Mouse (Mus musculus): Measurements from ENCODE around the gene Tbcb. TPM values are rescaled to one million over a fixed set of nuclear protein-coding genes. Genes with fewer than 3 reads are reported as not detected.

Tbcb gene
- 278 and 293 TPM in 2 replicates for polyA plus RNA-seq (2014; fragmentation: Nextera tagmentation; extraction: Ambion mirVana)

- Histone ChIP-seq H3K4me2 (replicated peaks; ENCODE audit: low read depth, low read length) (peak within 1 kb of the TSS; percentile 68), H3K4me1 (replicated peaks; ENCODE audit: control insufficient read depth, insufficient read depth, low read length) (peaks cover 5% of the 10 kb centered on the region), H3K27me3 (ENCODE audit: control insufficient read depth, insufficient read depth, low read length) (no peaks in the 10 kb centered on the region), H3K36me3 (ENCODE audit: control insufficient read depth, insufficient read depth, low read length) (no peaks in the 10 kb centered on the region), H3K4me3 (ENCODE audit: low read depth, low read length) (peak within 1 kb of the TSS; percentile 80), H3K9ac (ENCODE audit: low read depth, low read length) (peak within 1 kb of the TSS; percentile 59), H3K27ac (ENCODE audit: low read depth, low read length) (peak within 1 kb of the TSS; percentile 87), H3K9me3 (ENCODE audit: control insufficient read depth, low read length) (no peaks in the 10 kb centered on the region)
- DNase-seq (ENCODE audit: low spot score) (peak; percentile 96), ATAC-seq (ENCODE audit: low FRiP score) (peak; percentile 93)
- under 1% methylated on average over 67 of the region's 67 CpGs for WGBS
Measured at GRCm38 (mm10) chr7:30231669-30232454, at the start of gene Tbcb, which contains the start of gene Polr2i. Gene Tbcb (minus strand): TSS chr7:30232272. Gene Polr2i (plus strand): TSS chr7:30231948.

GRCm38 (mm10) chr7:30281522-30281921 is 49.5 kb upstream of the Tbcb start:
- H3K4me2 ChIP-seq (replicated peaks; ENCODE audit: low read depth, low read length): peak overlapping the region; percentile 79; the same call in 1 of the 2 replicates
- DNase-seq (ENCODE audit: low spot score): no peak
- no peak overlapping the region for H3K4me3 ChIP-seq (ENCODE audit: low read depth, low read length)
- no peaks in the 10 kb centered on the region for H3K36me3 ChIP-seq (ENCODE audit: control insufficient read depth, insufficient read depth, low read length)
- WGBS: 87% methylated on average over 4 of the region's 4 CpGs
- no peaks in the 10 kb centered on the region for H3K4me1 ChIP-seq (replicated peaks; ENCODE audit: control insufficient read depth, insufficient read depth, low read length)
- H3K9me3 ChIP-seq (ENCODE audit: control insufficient read depth, low read length): no peaks in the 10 kb centered on the region
- no peaks in the 10 kb centered on the region for H3K27me3 ChIP-seq (ENCODE audit: control insufficient read depth, insufficient read depth, low read length)
- no peak for ATAC-seq (ENCODE audit: low FRiP score)
- H3K27ac ChIP-seq (ENCODE audit: low read depth, low read length): no peak overlapping the region
- H3K9ac ChIP-seq (ENCODE audit: low read depth, low read length): no peak overlapping the region

- WGBS: under 1% methylated on average over 20 of the region's 20 CpGs
- H3K4me2 ChIP-seq (replicated peaks; ENCODE audit: low read depth, low read length): peak overlapping the region; percentile 79
- H3K9me3 ChIP-seq (ENCODE audit: control insufficient read depth, low read length): no peaks in the 10 kb centered on the region
- H3K9ac ChIP-seq (ENCODE audit: low read depth, low read length): peak overlapping the region; percentile 59
- ATAC-seq (ENCODE audit: low FRiP score) (peak; percentile 87), DNase-seq (ENCODE audit: low spot score) (peak; percentile 89)
- peak overlapping the region; percentile 67 for H3K4me3 ChIP-seq (ENCODE audit: low read depth, low read length)
- no peaks in the 10 kb centered on the region for H3K27me3 ChIP-seq (ENCODE audit: control insufficient read depth, insufficient read depth, low read length)
- H3K27ac ChIP-seq (ENCODE audit: low read depth, low read length): peak overlapping the region; percentile 84
- H3K36me3 ChIP-seq (ENCODE audit: control insufficient read depth, insufficient read depth, low read length): no peaks in the 10 kb centered on the region
- no peaks in the 10 kb centered on the region for H3K4me1 ChIP-seq (replicated peaks; ENCODE audit: control insufficient read depth, insufficient read depth, low read length)
Measured at GRCm38 (mm10) chr7:30280670-30281138, 48.6 kb upstream of the Tbcb start.

- H3K9me3 ChIP-seq (ENCODE audit: control insufficient read depth, low read length): no peaks in the 10 kb centered on the region
- H3K4me2 ChIP-seq (replicated peaks; ENCODE audit: low read depth, low read length): peak within 1 kb of the TSS; percentile 79
- peak within 1 kb of the TSS; percentile 59 for H3K9ac ChIP-seq (ENCODE audit: low read depth, low read length)
- WGBS: under 1% methylated on average over 49 of the region's 49 CpGs
- no peaks in the 10 kb centered on the region for H3K27me3 ChIP-seq (ENCODE audit: control insufficient read depth, insufficient read depth, low read length)
- H3K4me1 ChIP-seq (replicated peaks; ENCODE audit: control insufficient read depth, insufficient read depth, low read length): no peaks in the 10 kb centered on the region
- DNase-seq (ENCODE audit: low spot score) (peak; percentile 94), ATAC-seq (ENCODE audit: low FRiP score) (peak; percentile 98)
- no peaks in the 10 kb centered on the region for H3K36me3 ChIP-seq (ENCODE audit: control insufficient read depth, insufficient read depth, low read length)
- peak within 1 kb of the TSS; percentile 67 for H3K4me3 ChIP-seq (ENCODE audit: low read depth, low read length)
- peak within 1 kb of the TSS; percentile 84 for H3K27ac ChIP-seq (ENCODE audit: low read depth, low read length)
Measured at GRCm38 (mm10) chr7:30279951-30280669, 48.0 kb upstream of the Tbcb start, which contains the start of the genes Thap8 and Wdr62. Gene Thap8 (plus strand): TSS chr7:30280094. Gene Wdr62 (minus strand): TSS chr7:30280419.

- 0% methylated on average over 6 of the region's 6 CpGs for WGBS
- H3K4me1 ChIP-seq (replicated peaks; ENCODE audit: control insufficient read depth, insufficient read depth, low read length): no peaks in the 10 kb centered on the region
- no peaks in the 10 kb centered on the region for H3K36me3 ChIP-seq (ENCODE audit: control insufficient read depth, insufficient read depth, low read length)
- DNase-seq (ENCODE audit: low spot score): no peak
- peak overlapping the region; percentile 79 for H3K4me2 ChIP-seq (replicated peaks; ENCODE audit: low read depth, low read length)
- peak; percentile 17; the same call in 1 of the 2 replicates for ATAC-seq (ENCODE audit: low FRiP score)
- H3K27ac ChIP-seq (ENCODE audit: low read depth, low read length): peak overlapping the region; percentile 84; the same call in 1 of the 2 replicates
- H3K27me3 ChIP-seq (ENCODE audit: control insufficient read depth, insufficient read depth, low read length): no peaks in the 10 kb centered on the region
- peak overlapping the region; percentile 67 for H3K4me3 ChIP-seq (ENCODE audit: low read depth, low read length)
- H3K9ac ChIP-seq (ENCODE audit: low read depth, low read length): peak overlapping the region; percentile 49
- H3K9me3 ChIP-seq (ENCODE audit: control insufficient read depth, low read length): no peaks in the 10 kb centered on the region
Measured at GRCm38 (mm10) chr7:30279536-30279935, 47.5 kb upstream of the Tbcb start.

- no peak for ATAC-seq (ENCODE audit: low FRiP score)
Measured at GRCm38 (mm10) chr7:30278911-30279310, 46.8 kb upstream of the Tbcb start.

GRCm38 (mm10) chr7:30274383-30274782 is 42.3 kb upstream of the Tbcb start:
- DNase-seq (ENCODE audit: low spot score) (no peak), ATAC-seq (ENCODE audit: low FRiP score) (no peak)
- no peak overlapping the region for H3K9ac ChIP-seq (ENCODE audit: low read depth, low read length)
- no peak overlapping the region for H3K27ac ChIP-seq (ENCODE audit: low read depth, low read length)
- no peaks in the 10 kb centered on the region for H3K27me3 ChIP-seq (ENCODE audit: control insufficient read depth, insufficient read depth, low read length)
- 86% methylated on average over 6 of the region's 6 CpGs for WGBS
- no peak overlapping the region for H3K4me2 ChIP-seq (replicated peaks; ENCODE audit: low read depth, low read length)
- no peak overlapping the region for H3K4me3 ChIP-seq (ENCODE audit: low read depth, low read length)
- no peaks in the 10 kb centered on the region for H3K36me3 ChIP-seq (ENCODE audit: control insufficient read depth, insufficient read depth, low read length)
- H3K9me3 ChIP-seq (ENCODE audit: control insufficient read depth, low read length): no peaks in the 10 kb centered on the region
- H3K4me1 ChIP-seq (replicated peaks; ENCODE audit: control insufficient read depth, insufficient read depth, low read length): no peaks in the 10 kb centered on the region

More at GRCm38 (mm10) chr7:30278911-30279310, 46.8 kb upstream of the Tbcb start:
- DNase-seq (ENCODE audit: low spot score): no peak
- no peaks in the 10 kb centered on the region for H3K36me3 ChIP-seq (ENCODE audit: control insufficient read depth, insufficient read depth, low read length)
- 66% methylated on average over 2 of the region's 2 CpGs for WGBS
- H3K9ac ChIP-seq (ENCODE audit: low read depth, low read length): no peak overlapping the region
- no peak overlapping the region for H3K4me3 ChIP-seq (ENCODE audit: low read depth, low read length)
- no peak overlapping the region for H3K4me2 ChIP-seq (replicated peaks; ENCODE audit: low read depth, low read length)
- H3K9me3 ChIP-seq (ENCODE audit: control insufficient read depth, low read length): no peaks in the 10 kb centered on the region
- no peaks in the 10 kb centered on the region for H3K27me3 ChIP-seq (ENCODE audit: control insufficient read depth, insufficient read depth, low read length)
- no peak overlapping the region for H3K27ac ChIP-seq (ENCODE audit: low read depth, low read length)
- H3K4me1 ChIP-seq (replicated peaks; ENCODE audit: control insufficient read depth, insufficient read depth, low read length): no peaks in the 10 kb centered on the region

- H3K36me3 ChIP-seq (ENCODE audit: control insufficient read depth, insufficient read depth, low read length): no peaks in the 10 kb centered on the region
- DNase-seq (ENCODE audit: low spot score) (no peak), ATAC-seq (ENCODE audit: low FRiP score) (no peak)
- no peak overlapping the region for H3K4me3 ChIP-seq (ENCODE audit: low read depth, low read length)
- H3K9ac ChIP-seq (ENCODE audit: low read depth, low read length): no peak overlapping the region
- no peak overlapping the region for H3K4me2 ChIP-seq (replicated peaks; ENCODE audit: low read depth, low read length)
- H3K4me1 ChIP-seq (replicated peaks; ENCODE audit: control insufficient read depth, insufficient read depth, low read length): no peaks in the 10 kb centered on the region
- no peaks in the 10 kb centered on the region for H3K27me3 ChIP-seq (ENCODE audit: control insufficient read depth, insufficient read depth, low read length)
- H3K27ac ChIP-seq (ENCODE audit: low read depth, low read length): no peak overlapping the region
- no peaks in the 10 kb centered on the region for H3K9me3 ChIP-seq (ENCODE audit: control insufficient read depth, low read length)
- WGBS: 92% methylated on average over 4 of the region's 4 CpGs
Measured at GRCm38 (mm10) chr7:30269641-30270040, 37.6 kb upstream of the Tbcb start.

Data from hindbrain, embryonic 11.5 days (tissue).